Mouse (Mus musculus): ENCODE results near the gene Gm13283. TPM values are rescaled to one million over a fixed set of nuclear protein-coding genes. Genes with fewer than 3 reads are reported as not detected.
"Not testable (repeated sequence)": the region's sequence is repeated elsewhere in the genome, so short reads cannot be mapped to it uniquely, and the experiment has no call there.

The Gm13283 gene
- polyA plus RNA-seq, 1 experiment from 2014 or later = 0.45 TPM

DNA sequence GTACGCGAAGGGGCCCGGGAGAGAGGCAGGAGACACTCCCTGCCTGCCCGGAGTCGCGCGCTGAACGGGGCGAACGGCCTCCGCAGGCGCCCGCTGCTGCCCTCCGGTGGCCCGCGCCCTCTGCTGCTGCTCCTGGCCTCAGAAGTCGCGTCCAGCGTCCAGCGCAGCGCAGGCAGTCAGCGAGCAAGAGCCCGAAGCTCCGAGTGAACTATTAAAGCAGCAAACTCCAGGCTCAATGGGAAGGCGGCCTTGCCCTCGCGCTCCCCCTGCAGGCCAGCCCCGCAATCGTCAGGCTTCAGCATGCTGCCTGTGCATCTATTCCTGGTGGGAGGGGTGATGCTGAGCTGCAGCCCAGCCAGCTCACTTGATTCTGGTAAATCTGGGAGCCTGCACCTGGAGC is 19.6 kb downstream of the Gm13283 start, which contains the start of gene Gm13272:
TSS of gene Gm13272 (plus strand) at position 301 of the 400 bp plus-strand sequence.
- no CpG with 5 or more reads among the region's 29 CpGs for WGBS
- H3K9ac ChIP-seq; H3K4me3 ChIP-seq; H3K4me1 ChIP-seq; H3K36me3 ChIP-seq; H3K27ac ChIP-seq; H3K27me3 ChIP-seq; H3K9me3 ChIP-seq; H3K4me2 ChIP-seq (replicated peaks); ATAC-seq (ENCODE audit: low FRiP score, low read depth): not testable (repeated sequence)

- H3K4me2 ChIP-seq (replicated peaks); H3K36me3 ChIP-seq; H3K9me3 ChIP-seq; H3K4me3 ChIP-seq; H3K27ac ChIP-seq; H3K4me1 ChIP-seq; H3K27me3 ChIP-seq; ATAC-seq (ENCODE audit: low FRiP score, low read depth); H3K9ac ChIP-seq: not testable (repeated sequence)
- WGBS = 59% methylated on average over 11 of the region's 18 CpGs
Measured at GRCm38 (mm10) chr4:88780320-88780719, 20.4 kb downstream of the Gm13283 start.

- not testable (repeated sequence) for H3K27ac ChIP-seq; ATAC-seq (ENCODE audit: low FRiP score, low read depth)
- peak within 1 kb of the TSS; percentile 30 for H3K4me3 ChIP-seq
Measured at GRCm38 (mm10) chr4:88781831-88782230, 21.9 kb downstream of the Gm13283 start, which contains the start of gene Ifnz. Gene Ifnz, plus strand, starts transcription at chr4:88782131.

DNA sequence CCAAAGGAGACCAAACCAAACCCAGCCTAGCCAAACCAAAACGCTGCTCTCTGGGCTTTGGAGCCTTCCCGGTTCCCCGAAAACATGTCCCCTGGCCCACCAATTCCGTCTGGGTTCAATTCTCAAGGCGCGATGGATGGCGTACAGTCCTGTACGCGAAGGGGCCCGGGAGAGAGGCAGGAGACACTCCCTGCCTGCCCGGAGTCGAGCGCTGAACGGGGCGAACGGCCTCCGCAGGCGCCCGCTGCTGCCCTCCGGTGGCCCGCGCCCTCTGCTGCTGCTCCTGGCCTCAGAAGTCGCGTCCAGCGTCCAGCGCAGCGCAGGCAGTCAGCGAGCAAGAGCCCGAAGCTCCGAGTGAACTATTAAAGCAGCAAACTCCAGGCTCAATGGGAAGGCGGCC is 22.4 kb downstream of the Gm13283 start:
- not testable (repeated sequence) for H3K36me3 ChIP-seq; ATAC-seq (ENCODE audit: low FRiP score, low read depth); H3K27ac ChIP-seq; H3K4me1 ChIP-seq; H3K27me3 ChIP-seq; H3K9me3 ChIP-seq; H3K9ac ChIP-seq
- Histone ChIP-seq H3K4me2 (replicated peaks) (peak overlapping the region; percentile 51), H3K4me3 (peak overlapping the region; percentile 30)
- 0% methylated on average over 13 of the region's 31 CpGs for WGBS

More at GRCm38 (mm10) chr4:88781831-88782230, 21.9 kb downstream of the Gm13283 start, which contains the start of gene Ifnz:
- not testable (repeated sequence) for H3K9ac ChIP-seq, H3K9me3 ChIP-seq, H3K36me3 ChIP-seq, H3K4me1 ChIP-seq, H3K27me3 ChIP-seq
- 23% methylated on average over 5 of the region's 7 CpGs for WGBS
- peak within 1 kb of the TSS; percentile 51 for H3K4me2 ChIP-seq (replicated peaks)

DNA sequence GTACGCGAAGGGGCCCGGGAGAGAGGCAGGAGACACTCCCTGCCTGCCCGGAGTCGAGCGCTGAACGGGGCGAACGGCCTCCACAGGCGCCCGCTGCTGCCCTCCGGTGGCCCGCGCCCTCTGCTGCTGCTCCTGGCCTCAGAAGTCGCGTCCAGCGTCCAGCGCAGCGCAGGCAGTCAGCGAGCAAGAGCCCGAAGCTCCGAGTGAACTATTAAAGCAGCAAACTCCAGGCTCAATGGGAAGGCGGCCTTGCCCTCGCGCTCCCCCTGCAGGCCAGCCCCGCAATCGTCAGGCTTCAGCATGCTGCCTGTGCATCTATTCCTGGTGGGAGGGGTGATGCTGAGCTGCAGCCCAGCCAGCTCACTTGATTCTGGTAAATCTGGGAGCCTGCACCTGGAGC is 25.5 kb downstream of the Gm13283 start, which contains the start of gene Gm13276:
TSS of gene Gm13276 (plus strand) at position 301 of the 400 bp plus-strand sequence.
- no CpG with 5 or more reads among the region's 27 CpGs for WGBS
- H3K27me3 ChIP-seq; H3K27ac ChIP-seq; H3K4me2 ChIP-seq (replicated peaks); H3K4me1 ChIP-seq; H3K36me3 ChIP-seq; ATAC-seq (ENCODE audit: low FRiP score, low read depth); H3K9me3 ChIP-seq; H3K4me3 ChIP-seq; H3K9ac ChIP-seq: not testable (repeated sequence)

- not testable (repeated sequence) for H3K4me1 ChIP-seq; ATAC-seq (ENCODE audit: low FRiP score, low read depth); H3K27me3 ChIP-seq; H3K36me3 ChIP-seq; H3K9me3 ChIP-seq; H3K4me2 ChIP-seq (replicated peaks); H3K9ac ChIP-seq; H3K4me3 ChIP-seq; H3K27ac ChIP-seq
- 0% methylated on average over 4 of the region's 28 CpGs for WGBS
Measured at GRCm38 (mm10) chr4:88788402-88788801, 28.5 kb downstream of the Gm13283 start, which contains the start of gene Gm13277. Gene Gm13277, plus strand, starts transcription at chr4:88788632.

DNA sequence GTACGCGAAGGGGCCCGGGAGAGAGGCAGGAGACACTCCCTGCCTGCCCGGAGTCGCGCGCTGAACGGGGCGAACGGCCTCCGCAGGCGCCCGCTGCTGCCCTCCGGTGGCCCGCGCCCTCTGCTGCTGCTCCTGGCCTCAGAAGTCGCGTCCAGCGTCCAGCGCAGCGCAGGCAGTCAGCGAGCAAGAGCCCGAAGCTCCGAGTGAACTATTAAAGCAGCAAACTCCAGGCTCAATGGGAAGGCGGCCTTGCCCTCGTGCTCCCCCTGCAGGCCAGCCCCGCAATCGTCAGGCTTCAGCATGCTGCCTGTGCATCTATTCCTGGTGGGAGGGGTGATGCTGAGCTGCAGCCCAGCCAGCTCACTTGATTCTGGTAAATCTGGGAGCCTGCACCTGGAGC is 31.3 kb downstream of the Gm13283 start, which contains the start of gene Gm13278:
TSS of gene Gm13278 (plus strand) at position 301 of the 400 bp plus-strand sequence.
- not testable (repeated sequence) for H3K27ac ChIP-seq; H3K27me3 ChIP-seq; H3K36me3 ChIP-seq; H3K4me2 ChIP-seq (replicated peaks); H3K9ac ChIP-seq; H3K4me1 ChIP-seq; H3K9me3 ChIP-seq; ATAC-seq (ENCODE audit: low FRiP score, low read depth); H3K4me3 ChIP-seq
- WGBS = no CpG with 5 or more reads among the region's 28 CpGs

DNA sequence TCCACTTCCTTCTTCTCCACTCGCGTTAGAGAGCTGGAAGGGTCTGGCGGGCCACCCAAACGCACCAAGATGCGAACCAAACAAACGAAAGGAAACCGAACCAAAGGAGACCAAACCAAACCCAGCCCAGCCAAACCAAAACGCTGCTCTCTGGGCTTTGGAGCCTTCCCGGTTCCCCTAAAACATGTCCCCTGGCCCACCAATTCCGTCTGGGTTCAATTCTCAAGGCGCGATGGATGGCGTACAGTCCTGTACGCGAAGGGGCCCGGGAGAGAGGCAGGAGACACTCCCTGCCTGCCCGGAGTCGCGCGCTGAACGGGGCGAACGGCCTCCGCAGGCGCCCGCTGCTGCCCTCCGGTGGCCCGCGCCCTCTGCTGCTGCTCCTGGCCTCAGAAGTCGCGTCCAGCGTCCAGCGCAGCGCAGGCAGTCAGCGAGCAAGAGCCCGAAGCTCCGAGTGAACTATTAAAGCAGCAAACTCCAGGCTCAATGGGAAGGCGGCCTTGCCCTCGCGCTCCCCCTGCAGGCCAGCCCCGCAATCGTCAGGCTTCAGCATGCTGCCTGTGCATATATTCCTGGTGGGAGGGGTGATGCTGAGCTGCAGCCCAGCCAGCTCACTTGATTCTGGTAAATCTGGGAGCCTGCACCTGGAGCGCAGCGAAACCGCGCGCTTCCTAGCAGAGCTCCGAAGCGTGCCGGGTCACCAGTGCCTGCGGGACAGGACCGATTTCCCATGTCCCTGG is 34.2 kb downstream of the Gm13283 start, which contains the start of gene Gm13275:
TSS of gene Gm13275 (plus strand) at position 552 of the 740 bp plus-strand sequence.
- 0% methylated on average over 14 of the region's 52 CpGs for WGBS

DNA sequence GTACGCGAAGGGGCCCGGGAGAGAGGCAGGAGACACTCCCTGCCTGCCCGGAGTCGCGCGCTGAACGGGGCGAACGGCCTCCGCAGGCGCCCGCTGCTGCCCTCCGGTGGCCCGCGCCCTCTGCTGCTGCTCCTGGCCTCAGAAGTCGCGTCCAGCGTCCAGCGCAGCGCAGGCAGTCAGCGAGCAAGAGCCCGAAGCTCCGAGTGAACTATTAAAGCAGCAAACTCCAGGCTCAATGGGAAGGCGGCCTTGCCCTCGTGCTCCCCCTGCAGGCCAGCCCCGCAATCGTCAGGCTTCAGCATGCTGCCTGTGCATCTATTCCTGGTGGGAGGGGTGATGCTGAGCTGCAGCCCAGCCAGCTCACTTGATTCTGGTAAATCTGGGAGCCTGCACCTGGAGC is 37.2 kb downstream of the Gm13283 start, which contains the start of gene Gm13279:
TSS of gene Gm13279 (plus strand) at position 301 of the 400 bp plus-strand sequence.
- H3K36me3 ChIP-seq; H3K4me2 ChIP-seq (replicated peaks); H3K4me1 ChIP-seq; H3K27me3 ChIP-seq; ATAC-seq (ENCODE audit: low FRiP score, low read depth); H3K4me3 ChIP-seq; H3K27ac ChIP-seq; H3K9me3 ChIP-seq; H3K9ac ChIP-seq: not testable (repeated sequence)
- WGBS = no CpG with 5 or more reads among the region's 28 CpGs

More for the DNA sequence above, 34.2 kb downstream of the Gm13283 start, which contains the start of gene Gm13275:
- H3K4me2 ChIP-seq (replicated peaks); H3K9me3 ChIP-seq; H3K4me1 ChIP-seq; H3K4me3 ChIP-seq; ATAC-seq (ENCODE audit: low FRiP score, low read depth); H3K9ac ChIP-seq; H3K36me3 ChIP-seq; H3K27ac ChIP-seq; H3K27me3 ChIP-seq: not testable (repeated sequence)

- not testable (repeated sequence) for H3K9me3 ChIP-seq; H3K4me2 ChIP-seq (replicated peaks); H3K27ac ChIP-seq; H3K4me1 ChIP-seq; H3K36me3 ChIP-seq; H3K9ac ChIP-seq; H3K4me3 ChIP-seq; ATAC-seq (ENCODE audit: low FRiP score, low read depth); H3K27me3 ChIP-seq
- WGBS = 21% methylated on average over 6 of the region's 7 CpGs
Measured at GRCm38 (mm10) chr4:88799365-88799764, 39.4 kb downstream of the Gm13283 start, which contains the start of gene Gm13285. Gene Gm13285, plus strand, starts transcription at chr4:88799665.

DNA sequence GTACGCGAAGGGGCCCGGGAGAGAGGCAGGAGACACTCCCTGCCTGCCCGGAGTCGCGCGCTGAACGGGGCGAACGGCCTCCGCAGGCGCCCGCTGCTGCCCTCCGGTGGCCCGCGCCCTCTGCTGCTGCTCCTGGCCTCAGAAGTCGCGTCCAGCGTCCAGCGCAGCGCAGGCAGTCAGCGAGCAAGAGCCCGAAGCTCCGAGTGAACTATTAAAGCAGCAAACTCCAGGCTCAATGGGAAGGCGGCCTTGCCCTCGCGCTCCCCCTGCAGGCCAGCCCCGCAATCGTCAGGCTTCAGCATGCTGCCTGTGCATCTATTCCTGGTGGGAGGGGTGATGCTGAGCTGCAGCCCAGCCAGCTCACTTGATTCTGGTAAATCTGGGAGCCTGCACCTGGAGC is 43.0 kb downstream of the Gm13283 start, which contains the start of gene Gm13287:
TSS of gene Gm13287 (plus strand) at position 301 of the 400 bp plus-strand sequence.
- H3K27ac ChIP-seq; H3K9ac ChIP-seq; H3K9me3 ChIP-seq; H3K4me3 ChIP-seq; H3K36me3 ChIP-seq; ATAC-seq (ENCODE audit: low FRiP score, low read depth); H3K4me1 ChIP-seq; H3K27me3 ChIP-seq: not testable (repeated sequence)
- WGBS = no CpG with 5 or more reads among the region's 29 CpGs
- peak within 1 kb of the TSS; percentile 41; the same call in 1 of the 2 replicates for H3K4me2 ChIP-seq (replicated peaks)

GRCm38 (mm10) chr4:88805231-88805630 is 45.3 kb downstream of the Gm13283 start, which contains the start of gene Gm13288:
Gene Gm13288, plus strand, starts transcription at chr4:88805531.
- not testable (repeated sequence) for H3K27me3 ChIP-seq; H3K27ac ChIP-seq; H3K9me3 ChIP-seq; ATAC-seq (ENCODE audit: low FRiP score, low read depth); H3K36me3 ChIP-seq; H3K9ac ChIP-seq; H3K4me1 ChIP-seq
- peak within 1 kb of the TSS; percentile 46; the same call in 1 of the 2 replicates for H3K4me2 ChIP-seq (replicated peaks)
- WGBS = no CpG with 5 or more reads among the region's 8 CpGs
- H3K4me3 ChIP-seq = peak within 1 kb of the TSS; percentile 28
